Mouse (Mus musculus): ENCODE data around the gene Sycp3.
"Not testable (repeated sequence)": the region's sequence is repeated elsewhere in the genome, so short reads cannot be mapped to it uniquely, and the experiment has no call there.

Gene Sycp3

GRCm38 (mm10) chr10:88501886-88502765 lies 42.8 kb downstream of the Sycp3 start:
- no peak for DNase-seq

- DNase-seq: no peak
These were observed 43.5 kb downstream of the Sycp3 start for GRCm38 (mm10) chr10:88502919-88503318.

- peak; percentile 86 for DNase-seq
These were observed 44.3 kb downstream of the Sycp3 start, which contains the start of gene Chpt1 for GRCm38 (mm10) chr10:88503421-88504314. TSS of gene Chpt1 (minus strand) at chr10:88504073.

- DNase-seq: peak; percentile 45
These were observed 45.1 kb downstream of the Sycp3 start for GRCm38 (mm10) chr10:88504481-88504880.

- no peak for DNase-seq
These were observed 45.9 kb downstream of the Sycp3 start for GRCm38 (mm10) chr10:88505256-88505655.

- no peak for DNase-seq
These were observed 48.3 kb downstream of the Sycp3 start for GRCm38 (mm10) chr10:88507691-88508143.

GRCm38 (mm10) chr10:88510503-88511271 lies 51.3 kb downstream of the Sycp3 start:
- peak; percentile 74 for DNase-seq

- DNase-seq: no peak
These were observed 52.0 kb downstream of the Sycp3 start for GRCm38 (mm10) chr10:88511355-88511754.

GRCm38 (mm10) chr10:88513574-88514135 lies 54.3 kb downstream of the Sycp3 start:
- DNase-seq: no peak

- DNase-seq: peak; percentile 76
These were observed 55.1 kb downstream of the Sycp3 start for GRCm38 (mm10) chr10:88514495-88514894.

GRCm38 (mm10) chr10:88515049-88515448 lies 55.7 kb downstream of the Sycp3 start:
- DNase-seq: not testable (repeated sequence)

- no peak for DNase-seq
These were observed 63.4 kb downstream of the Sycp3 start for GRCm38 (mm10) chr10:88522795-88523194.
